In the genomic region with DNA sequence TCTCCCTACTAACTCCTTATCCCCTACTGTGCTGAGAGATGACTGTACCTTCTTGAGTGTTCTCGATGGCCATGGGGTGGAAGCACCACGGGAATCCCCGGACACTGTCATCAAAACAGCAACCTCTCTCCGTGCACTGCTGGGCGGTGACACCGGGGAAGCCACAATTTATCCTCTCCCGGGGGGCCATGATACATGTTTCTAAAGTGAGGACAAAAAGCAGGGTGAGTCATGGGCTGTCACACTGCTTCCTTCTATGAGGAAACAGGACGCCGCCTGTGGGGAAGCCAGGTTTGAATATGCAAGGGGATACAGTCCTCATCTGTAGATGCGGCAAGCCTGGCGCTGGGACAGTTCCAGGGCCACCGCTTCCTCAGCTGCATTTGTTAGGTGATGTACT, we compare ENCODE assay signal across 33 mouse cellular contexts. TPM values are rescaled to one million over a fixed set of nuclear protein-coding genes. Genes with fewer than 3 reads are reported as not detected.
DNase-seq lines count a peak whose midpoint lies in the region; ATAC-seq and TF ChIP-seq lines count a peak whose summit lies in the region.
"Had no signal": no experiment of that assay in that cellular context is flagged by ENCODE, and none has a peak within 500 bp of the region (broad histone marks: within the 10 kb centered on the region; RNA-seq: fewer than 3 reads in every experiment).

No protein-coding gene starts in this region.

- H3K4me1 ChIP-seq in stomach, postnatal 0 days (replicated peaks; ENCODE audit: control insufficient read depth, insufficient read depth) = no peaks in the 10 kb centered on the region
- no peaks in the 10 kb centered on the region for H3K4me1 ChIP-seq in midbrain, embryonic 15.5 days
- H3K4me1 ChIP-seq: embryonic facial prominence, embryonic 10.5 days; hindbrain, embryonic 15.5 days; lung, embryonic 15.5 days; neural tube, embryonic 12.5 days had no signal

- H3K36me3 ChIP-seq in C2C12 (ENCODE audit: control insufficient read depth, insufficient read depth) = no peaks in the 10 kb centered on the region
- H3K36me3 ChIP-seq in stomach, postnatal 0 days (ENCODE audit: control insufficient read depth, insufficient read depth, low read length) = no peaks in the 10 kb centered on the region
- no peaks in the 10 kb centered on the region for H3K36me3 ChIP-seq in midbrain, embryonic 15.5 days (replicated peaks)
- H3K36me3 ChIP-seq: embryonic facial prominence, embryonic 10.5 days; hindbrain, embryonic 15.5 days; lung, embryonic 15.5 days; neural tube, embryonic 12.5 days had no signal

- peak overlapping the region; percentile 24; the same call in 1 of the 2 replicates for H3K27ac ChIP-seq in stomach, postnatal 0 days (replicated peaks)
- H3K27ac ChIP-seq in midbrain, embryonic 15.5 days = no peak overlapping the region
- H3K27ac ChIP-seq: embryonic facial prominence, embryonic 10.5 days; hindbrain, embryonic 15.5 days; left cerebral cortex, adult 2 months; liver, embryonic 14.5 days; lung, embryonic 15.5 days; neural tube, embryonic 12.5 days had no signal

- H3K9ac ChIP-seq in stomach, postnatal 0 days (ENCODE audit: low read length) = no peak overlapping the region
- no peak overlapping the region for H3K9ac ChIP-seq in midbrain, embryonic 15.5 days
- H3K9ac ChIP-seq: hindbrain, embryonic 15.5 days; liver, embryonic 14.5 days; lung, embryonic 15.5 days; neural tube, embryonic 12.5 days had no signal

- no peaks in the 10 kb centered on the region for H3K79me2 ChIP-seq in C2C12 (ENCODE audit: control insufficient read depth, insufficient read depth)

- 69% methylated on average over 12 of the region's 12 CpGs for WGBS in stomach, postnatal 0 days
- 93% methylated on average over 12 of the region's 12 CpGs for WGBS in midbrain, embryonic 15.5 days

- TF ChIP-seq EP300 in stomach, postnatal 0 days (optimal IDR thresholded peaks at IDR 0.05) = no peak

- no peaks in the 10 kb centered on the region for H3K79me3 ChIP-seq in C2C12 (ENCODE audit: low read depth)

- peak overlapping the region; percentile 19; the same call in 1 of the 2 replicates for H3K4me2 ChIP-seq in stomach, postnatal 0 days (replicated peaks; ENCODE audit: low read depth)
- H3K4me2 ChIP-seq in midbrain, embryonic 15.5 days = no peak overlapping the region
- H3K4me2 ChIP-seq: heart, embryonic 11.5 days; hindbrain, embryonic 15.5 days; lung, embryonic 15.5 days; neural tube, embryonic 12.5 days had no signal

- no peaks in the 10 kb centered on the region for H3K9me3 ChIP-seq in stomach, postnatal 0 days (ENCODE audit: control insufficient read depth, low read length)
- H3K9me3 ChIP-seq in midbrain, embryonic 15.5 days = no peaks in the 10 kb centered on the region
- H3K9me3 ChIP-seq: embryonic facial prominence, embryonic 10.5 days; hindbrain, embryonic 15.5 days; lung, embryonic 15.5 days; neural tube, embryonic 12.5 days had no signal

- DNase-seq in adrenal gland, postnatal 14 days = peak; percentile 38
- no peak for DNase-seq in adrenal gland, postnatal 25 days
- DNase-seq in kidney, postnatal 4 days = peak; percentile 34 to 52
- DNase-seq in kidney, adult 11 months = no peak
- DNase-seq in stomach, postnatal 0 days (ENCODE audit: low spot score) = peak; percentile 63
- DNase-seq: cerebellum, adult 11 months; cerebellum, postnatal 10 days; gastrocnemius, postnatal 10 days; heart, adult 11 months; lung, postnatal 36 days; midbrain, embryonic 14.5 days; right cerebral cortex, postnatal 25 days; spleen, adult 18-20 months had no signal

- TF ChIP-seq CTCF in C2C12 (IDR thresholded peaks at IDR 0.05; ENCODE audit: control insufficient read depth, insufficient read depth, insufficient read length) = no peak
- TF ChIP-seq CTCF in stomach, postnatal 0 days (IDR thresholded peaks at IDR 0.05; ENCODE audit: low read depth) = no peak

- H3K4me3 ChIP-seq in C2C12 (ENCODE audit: insufficient read depth, poor library complexity, severe bottlenecking) = no peak overlapping the region
- H3K4me3 ChIP-seq in stomach, postnatal 0 days (ENCODE audit: low read depth, low read length) = no peak overlapping the region
- no peak overlapping the region for H3K4me3 ChIP-seq in midbrain, embryonic 15.5 days
- H3K4me3 ChIP-seq: embryonic facial prominence, embryonic 10.5 days; hindbrain, embryonic 15.5 days; left cerebral cortex, adult 2 months; lung, embryonic 15.5 days; neural tube, embryonic 12.5 days had no signal

- peak; percentile 16 for ATAC-seq in stomach, postnatal 0 days (ENCODE audit: low FRiP score, low TSS enrichment)
- no peak for ATAC-seq in midbrain, embryonic 15.5 days (replicated peaks)
- ATAC-seq: forebrain, embryonic 16.5 days had no signal

- H3K27me3 ChIP-seq in C2C12 (ENCODE audit: control insufficient read depth, insufficient read depth, insufficient read length) = no peaks in the 10 kb centered on the region
- H3K27me3 ChIP-seq in stomach, postnatal 0 days (ENCODE audit: control insufficient read depth, insufficient read depth, low read length) = no peaks in the 10 kb centered on the region
- no peaks in the 10 kb centered on the region for H3K27me3 ChIP-seq in midbrain, embryonic 15.5 days (replicated peaks)
- H3K27me3 ChIP-seq: hindbrain, embryonic 15.5 days; lung, embryonic 15.5 days; neural tube, embryonic 12.5 days had no signal

- no peak overlapping the region for H3ac ChIP-seq in C2C12 (ENCODE audit: control insufficient read depth, insufficient read length, low read depth)

TF ChIP-seq in C2C12, 6 proteins besides CTCF, POLR2A, EP300 and RAD21:
- TF ChIP-seq CEBPB (IDR thresholded peaks at IDR 0.05; ENCODE audit: low read depth) (no peak), FOSL1 (IDR thresholded peaks at IDR 0.05; ENCODE audit: insufficient read depth, low read length, poor library complexity, severe bottlenecking) (peak; percentile 20)

RNA-seq across cellular contexts. Expression of a gene that starts 2.5 kb away (rescaled TPM):
- total RNA-seq in adrenal gland, postnatal 14 days (2021) = not detected in 2 replicates
- not detected in 2 replicates for total RNA-seq in adrenal gland, postnatal 25 days (2021)
- not detected for polyA plus RNA-seq in C2C12 (2012; fragmentation: generic; extraction: Trizol)
- polyA plus RNA-seq in stomach, postnatal 0 days (2015; fragmentation: Nextera tagmentation; extraction: Ambion mirVana) = 9,478 and 9,587 TPM in 2 replicates
- polyA plus RNA-seq in midbrain, embryonic 15.5 days (2015; fragmentation: Nextera tagmentation; extraction: Ambion mirVana) = not detected in 2 replicates
- total RNA-seq: adrenal gland, adult 18-20 months; gastrocnemius, postnatal 10 days; hematopoietic stem cell, adult 5-6 weeks; layer of hippocampus, postnatal 10 days; left cerebral cortex, adult 2 months; left cerebral cortex, postnatal 36 days; megakaryocyte-erythroid progenitor cell, adult 5-6 weeks had no signal
- polyA plus RNA-seq: brain, embryonic 14.5 days; cortical plate, adult 2 months; embryonic facial prominence, embryonic 10.5 days; forebrain, embryonic 16.5 days; heart, postnatal 0 days; hindbrain, embryonic 15.5 days; limb, embryonic 14.5 days; liver, embryonic 14.5 days; lung, embryonic 15.5 days; midbrain, embryonic 14.5 days; neural tube, embryonic 12.5 days had no signal

RNA-seq across cellular contexts. Expression of a gene that starts 18.5 kb away (rescaled TPM):
- not detected in 2 replicates for total RNA-seq in adrenal gland, postnatal 14 days (2021)
- not detected in 2 replicates for total RNA-seq in adrenal gland, postnatal 25 days (2021)
- polyA plus RNA-seq in C2C12 (2012; fragmentation: generic; extraction: Trizol) = not detected
- 866 and 948 TPM in 2 replicates for polyA plus RNA-seq in stomach, postnatal 0 days (2015; fragmentation: Nextera tagmentation; extraction: Ambion mirVana)
- polyA plus RNA-seq in midbrain, embryonic 15.5 days (2015; fragmentation: Nextera tagmentation; extraction: Ambion mirVana) = not detected in 2 replicates
- total RNA-seq: adrenal gland, adult 18-20 months; gastrocnemius, postnatal 10 days; hematopoietic stem cell, adult 5-6 weeks; layer of hippocampus, postnatal 10 days; left cerebral cortex, adult 2 months; left cerebral cortex, postnatal 36 days; megakaryocyte-erythroid progenitor cell, adult 5-6 weeks had no signal
- polyA plus RNA-seq: brain, embryonic 14.5 days; cortical plate, adult 2 months; embryonic facial prominence, embryonic 10.5 days; forebrain, embryonic 16.5 days; heart, embryonic 11.5 days; heart, postnatal 0 days; hindbrain, embryonic 15.5 days; limb, embryonic 14.5 days; liver, embryonic 14.5 days; lung, embryonic 15.5 days; midbrain, embryonic 14.5 days; neural tube, embryonic 12.5 days had no signal

RNA-seq across cellular contexts. Expression of a gene that starts 33.2 kb away (rescaled TPM):
- 0.78 TPM in 1 of 2 replicates, not detected in the other for total RNA-seq in adrenal gland, postnatal 14 days (2021)
- not detected in 2 replicates for total RNA-seq in adrenal gland, postnatal 25 days (2021)
- polyA plus RNA-seq in C2C12 (2012; fragmentation: generic; extraction: Trizol) = not detected
- 8.3 and 10.5 TPM in 2 replicates for polyA plus RNA-seq in stomach, postnatal 0 days (2015; fragmentation: Nextera tagmentation; extraction: Ambion mirVana)
- polyA plus RNA-seq in midbrain, embryonic 15.5 days (2015; fragmentation: Nextera tagmentation; extraction: Ambion mirVana) = 0.40 and 1.4 TPM in 2 replicates
- total RNA-seq: adrenal gland, adult 18-20 months; gastrocnemius, postnatal 10 days; hematopoietic stem cell, adult 5-6 weeks; layer of hippocampus, postnatal 10 days; left cerebral cortex, adult 2 months; left cerebral cortex, postnatal 36 days; megakaryocyte-erythroid progenitor cell, adult 5-6 weeks had no signal
- polyA plus RNA-seq: cortical plate, adult 2 months; embryonic facial prominence, embryonic 10.5 days; forebrain, embryonic 16.5 days; heart, embryonic 11.5 days; heart, postnatal 0 days had no signal

RNA-seq across cellular contexts. Expression of a gene that starts 36.2 kb away (rescaled TPM):
- 0.11 TPM in 1 of 2 replicates, not detected in the other for total RNA-seq in adrenal gland, postnatal 14 days (2021)
- total RNA-seq in adrenal gland, postnatal 25 days (2021) = not detected in 2 replicates
- polyA plus RNA-seq in C2C12 (2012; fragmentation: generic; extraction: Trizol) = not detected
- polyA plus RNA-seq in stomach, postnatal 0 days (2015; fragmentation: Nextera tagmentation; extraction: Ambion mirVana) = 0.39 TPM in 2 replicates
- polyA plus RNA-seq in midbrain, embryonic 15.5 days (2015; fragmentation: Nextera tagmentation; extraction: Ambion mirVana) = 0.08 TPM in 1 of 2 replicates, not detected in the other
- total RNA-seq: adrenal gland, adult 18-20 months; layer of hippocampus, postnatal 10 days; left cerebral cortex, adult 2 months; left cerebral cortex, postnatal 36 days had no signal
- polyA plus RNA-seq: brain, embryonic 14.5 days; embryonic facial prominence, embryonic 10.5 days; forebrain, embryonic 16.5 days; heart, embryonic 11.5 days; heart, postnatal 0 days; hindbrain, embryonic 15.5 days; large intestine, adult 2 months; midbrain, embryonic 14.5 days; neural tube, embryonic 12.5 days had no signal

RNA-seq across cellular contexts. Expression of a gene that starts 45.1 kb away (rescaled TPM):
- 0.63 and 3.1 TPM in 2 replicates for total RNA-seq in adrenal gland, postnatal 14 days (2021)
- not detected in 2 replicates for total RNA-seq in adrenal gland, postnatal 25 days (2021)
- not detected for polyA plus RNA-seq in C2C12 (2012; fragmentation: generic; extraction: Trizol)
- polyA plus RNA-seq in stomach, postnatal 0 days (2015; fragmentation: Nextera tagmentation; extraction: Ambion mirVana) = 0.13 and 0.18 TPM in 2 replicates
- polyA plus RNA-seq in midbrain, embryonic 15.5 days (2015; fragmentation: Nextera tagmentation; extraction: Ambion mirVana) = not detected in 2 replicates
- total RNA-seq: gastrocnemius, postnatal 10 days; left cerebral cortex, adult 2 months; left cerebral cortex, postnatal 36 days had no signal
- polyA plus RNA-seq: cortical plate, adult 2 months; forebrain, embryonic 16.5 days; hindbrain, embryonic 15.5 days; midbrain, embryonic 14.5 days had no signal

Comparison
In these comparisons a context has a peak if more than half of its experiments do, and no peak if none do; other contexts are left out.
1. DNase-seq: peak in adrenal gland, postnatal 14 days (single experiment), kidney, postnatal 4 days (2 of 2) and stomach, postnatal 0 days (single experiment); none in adrenal gland, postnatal 25 days (single experiment) and kidney, adult 11 months (single experiment).
2. RNA of a gene that starts 2.5 kb away (polyA plus RNA-seq): 9,478 to 9,587 TPM in stomach, postnatal 0 days; not detected in C2C12 (single experiment) and not detected in midbrain, embryonic 15.5 days; every median in the first group is over 1,000 times any median in the second.
3. RNA of a gene that starts 18.5 kb away (polyA plus RNA-seq): 866 to 948 TPM in stomach, postnatal 0 days; not detected in C2C12 (single experiment) and not detected in midbrain, embryonic 15.5 days; every median in the first group is over 100 times any median in the second.